Mouse (Mus musculus) midbrain, embryonic 11.5 days (tissue): ENCODE data around the gene Baz2a. TPM values are rescaled to one million over a fixed set of nuclear protein-coding genes. Genes with fewer than 3 reads are reported as not detected.
A peak's percentile ranks its signal among the peaks of the same experiment; 100 is the strongest.
"Not testable (repeated sequence)": the region's sequence is repeated elsewhere in the genome, so short reads cannot be mapped to it uniquely, and the experiment has no call there.

Experiments used
- ATAC-seq: fragments of 200-750 bp; cut with Nextera tagmentation; 2 replicates; pipeline ENCODE4 v1.8.0; 2017; ENCODE audit warnings: moderate TSS enrichment, moderate library complexity; ENCODE audit not compliant: low FRiP score
- DNase-seq: peaks from one replicate; pipeline ENCODE4 v3.0.0; 2015; ENCODE audit warnings: low spot score; ENCODE audit errors: missing footprints
- H3K27ac ChIP-seq: fragments of 300-500 bp; sonication (generic); 2 replicates; pipeline ENCODE4 v1.5.1; 2014; ENCODE audit warnings: low read depth, low read length
- H3K27me3 ChIP-seq: fragments of 300-500 bp; sonication (generic); 2 replicates; pipeline ENCODE4 v1.6.1; 2014; ENCODE audit warnings: mild to moderate bottlenecking, low read length, moderate library complexity, mixed read lengths; ENCODE audit not compliant: control insufficient read depth, insufficient read depth
- H3K36me3 ChIP-seq: fragments of 300-500 bp; sonication (generic); 2 replicates; pipeline ENCODE4 v1.6.1; 2014; ENCODE audit warnings: mild to moderate bottlenecking, low read length, moderate library complexity, mixed read lengths; ENCODE audit not compliant: control insufficient read depth, insufficient read depth
- H3K4me1 ChIP-seq: fragments of 300-500 bp; sonication (generic); 2 replicates; pipeline ENCODE4 v1.6.1; 2014; ENCODE audit warnings: low read length; ENCODE audit not compliant: control insufficient read depth, insufficient read depth
- H3K4me2 ChIP-seq: fragments of 300-500 bp; sonication (generic); 2 replicates; pipeline ENCODE4 v1.6.1; 2014; ENCODE audit warnings: mild to moderate bottlenecking, moderate library complexity
- H3K4me3 ChIP-seq: fragments of 300-500 bp; sonication (generic); 2 replicates; pipeline ENCODE4 v1.5.1; 2014; ENCODE audit warnings: low read depth, low read length
- H3K9ac ChIP-seq: fragments of 300-500 bp; sonication (generic); 2 replicates; pipeline ENCODE4 v1.6.1; 2014; ENCODE audit warnings: low read length
- H3K9me3 ChIP-seq: fragments of 300-500 bp; sonication (generic); 2 replicates; pipeline ENCODE4 v1.6.1; 2016; ENCODE audit warnings: low read length; ENCODE audit not compliant: control insufficient read depth
- WGBS: fragments of 180-500 bp; shearing (Covaris S2); extraction: QIAGEN DNeasy Blood & Tissue Kit; methylation state at CpG from one replicate; pipeline ENCODE4 v1.1.7; 2014; 5-methylcytosine and 5-hydroxymethylcytosine counted together
- polyA plus RNA-seq: library from polyadenylated mRNA; unstranded; fragments of >200 nt; fragmentation: Nextera tagmentation; extraction: Ambion mirVana; gene quantifications from 2 replicates; pipeline ENCODE4 v1.2.1, GENCODE M21; 2014

Gene Baz2a
- polyA plus RNA-seq, 1 experiment from 2014 or later, result 21.0 TPM

- Histone ChIP-seq H3K4me2 (no peak overlapping the region), H3K4me1 (0 out of 2 replicates have a peak, but pooled peaks cover 5% of the 10 kb centered on the region), H3K36me3 (peaks cover 3% of the 10 kb centered on the region; the same call in 1 of the 2 replicates), H3K9ac (no peak overlapping the region), H3K27ac (no peak overlapping the region), H3K4me3 (no peak overlapping the region), H3K27me3 (no peaks in the 10 kb centered on the region), H3K9me3 (no peaks in the 10 kb centered on the region)
- no peak for DNase-seq
- WGBS, result 81% methylated on average over 2 of the region's 2 CpGs
- ATAC-seq, result no peak
These were observed 53.6 kb downstream of the Baz2a start for GRCm38 (mm10) chr10:128144961-128145360.

GRCm38 (mm10) chr10:128148789-128149365, 57.5 kb downstream of the Baz2a start:
- H3K9ac ChIP-seq, result no peak overlapping the region
- whole genome bisulfite sequencing, result 90% methylated on average over 5 of the region's 5 CpGs
- no peak overlapping the region for H3K4me3 ChIP-seq
- H3K4me1 ChIP-seq, result 0 out of 2 replicates have a peak, but pooled peaks cover 5% of the 10 kb centered on the region
- H3K36me3 ChIP-seq, result peaks cover 2% of the 10 kb centered on the region; the same call in 1 of the 2 replicates
- no peak overlapping the region for H3K27ac ChIP-seq
- no peak overlapping the region for H3K4me2 ChIP-seq
- ATAC-seq (no peak), DNase-seq (no peak)
- no peaks in the 10 kb centered on the region for H3K27me3 ChIP-seq
- no peaks in the 10 kb centered on the region for H3K9me3 ChIP-seq

DNA sequence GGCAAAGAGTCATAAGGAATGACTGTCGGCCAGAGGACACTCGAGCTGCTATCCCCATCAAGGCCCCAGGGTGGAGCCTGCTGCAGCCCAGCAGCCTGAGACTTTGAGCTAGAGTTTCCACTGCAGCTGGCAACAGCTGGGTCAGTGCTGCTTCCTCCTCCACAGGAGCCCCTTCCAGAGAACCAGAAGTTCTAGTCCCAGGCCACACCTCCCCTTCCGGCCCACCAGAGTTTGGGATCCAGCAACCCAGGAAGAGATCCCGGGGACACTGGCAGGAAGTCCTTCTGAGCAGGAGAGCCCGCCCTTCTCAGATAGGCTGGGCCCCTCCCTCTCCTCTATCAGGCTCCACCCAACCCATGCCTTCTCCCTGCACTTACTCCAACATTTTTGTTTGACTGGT, 58.2 kb downstream of the Baz2a start:
- H3K27me3 ChIP-seq, result no peaks in the 10 kb centered on the region
- no peak overlapping the region for H3K4me3 ChIP-seq
- no peak overlapping the region for H3K27ac ChIP-seq
- peak overlapping the region; percentile 22 for H3K4me2 ChIP-seq
- DNase-seq (peak; percentile 90), ATAC-seq (peak; percentile 83)
- H3K9me3 ChIP-seq, result no peaks in the 10 kb centered on the region
- peak overlapping the region; percentile 7; the same call in 1 of the 2 replicates for H3K9ac ChIP-seq
- 6% methylated on average over 5 of the region's 5 CpGs for WGBS
- peaks cover 2% of the 10 kb centered on the region; the same call in 1 of the 2 replicates for H3K36me3 ChIP-seq
- H3K4me1 ChIP-seq, result 0 out of 2 replicates have a peak, but pooled peaks cover 5% of the 10 kb centered on the region

GRCm38 (mm10) chr10:128150941-128151340, 59.6 kb downstream of the Baz2a start:
- 0 out of 2 replicates have a peak, but pooled peaks cover 5% of the 10 kb centered on the region for H3K4me1 ChIP-seq
- no peaks in the 10 kb centered on the region for H3K27me3 ChIP-seq
- H3K27ac ChIP-seq, result no peak overlapping the region
- WGBS, result 88% methylated on average over 14 of the region's 14 CpGs
- H3K9ac ChIP-seq, result no peak overlapping the region
- H3K4me2 ChIP-seq, result no peak overlapping the region
- no peaks in the 10 kb centered on the region for H3K9me3 ChIP-seq
- ATAC-seq (no peak), DNase-seq (no peak)
- peaks cover 2% of the 10 kb centered on the region; the same call in 1 of the 2 replicates for H3K36me3 ChIP-seq
- no peak overlapping the region for H3K4me3 ChIP-seq

DNA sequence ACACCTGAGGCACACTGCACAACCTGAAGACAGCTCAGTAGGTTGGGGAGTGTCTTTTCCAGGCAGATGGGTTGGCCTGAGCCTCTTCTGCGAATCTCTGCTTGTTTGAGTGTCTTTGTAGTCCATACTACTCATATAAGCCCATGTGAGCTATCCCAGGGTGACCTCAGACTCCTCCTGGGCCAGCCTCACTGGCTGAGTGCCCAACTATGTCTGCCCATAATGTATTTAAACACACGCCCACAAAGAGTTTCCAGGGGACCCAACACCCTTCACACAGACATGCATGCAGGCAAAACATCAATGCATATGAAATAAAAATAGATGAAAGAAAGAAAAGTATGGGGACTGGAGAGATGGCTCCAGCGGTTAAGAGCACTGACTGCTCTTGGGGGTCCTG, 62.6 kb downstream of the Baz2a start:
- no peak overlapping the region for H3K9ac ChIP-seq
- no peak overlapping the region for H3K4me2 ChIP-seq
- H3K4me3 ChIP-seq, result no peak overlapping the region
- no peak for ATAC-seq
- 0 out of 2 replicates have a peak, but pooled peaks cover 5% of the 10 kb centered on the region for H3K4me1 ChIP-seq
- H3K9me3 ChIP-seq, result no peaks in the 10 kb centered on the region
- H3K36me3 ChIP-seq, result peaks cover 2% of the 10 kb centered on the region; the same call in 1 of the 2 replicates
- no peaks in the 10 kb centered on the region for H3K27me3 ChIP-seq
- no peak for DNase-seq
- WGBS, result 90% methylated on average over 3 of the region's 3 CpGs
- no peak overlapping the region for H3K27ac ChIP-seq

DNA sequence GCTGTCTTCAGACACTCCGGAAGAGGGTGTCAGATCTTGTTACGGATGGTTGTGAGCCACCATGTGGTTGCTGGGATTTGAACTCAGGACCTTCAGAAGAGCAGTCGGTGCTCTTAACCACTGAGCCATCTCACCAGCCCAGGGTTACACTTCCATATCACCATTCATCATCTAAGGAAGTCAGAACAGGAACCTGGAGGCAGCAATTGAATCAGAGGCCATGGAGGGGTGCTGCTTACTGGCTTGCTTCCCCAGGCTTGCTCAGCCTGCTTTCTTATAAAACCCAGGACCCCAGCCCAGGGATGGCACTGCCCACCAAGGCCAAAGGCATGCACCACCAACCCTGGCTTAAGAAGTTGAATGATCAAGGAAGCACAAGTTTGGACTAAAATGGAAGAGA, 74.3 kb downstream of the Baz2a start:
- H3K4me2 ChIP-seq, H3K27ac ChIP-seq, H3K27me3 ChIP-seq, DNase-seq, H3K9me3 ChIP-seq, H3K9ac ChIP-seq, H3K4me1 ChIP-seq, H3K4me3 ChIP-seq, H3K36me3 ChIP-seq, ATAC-seq: not testable (repeated sequence)
- 85% methylated on average over 1 of the region's 3 CpGs for WGBS

DNA sequence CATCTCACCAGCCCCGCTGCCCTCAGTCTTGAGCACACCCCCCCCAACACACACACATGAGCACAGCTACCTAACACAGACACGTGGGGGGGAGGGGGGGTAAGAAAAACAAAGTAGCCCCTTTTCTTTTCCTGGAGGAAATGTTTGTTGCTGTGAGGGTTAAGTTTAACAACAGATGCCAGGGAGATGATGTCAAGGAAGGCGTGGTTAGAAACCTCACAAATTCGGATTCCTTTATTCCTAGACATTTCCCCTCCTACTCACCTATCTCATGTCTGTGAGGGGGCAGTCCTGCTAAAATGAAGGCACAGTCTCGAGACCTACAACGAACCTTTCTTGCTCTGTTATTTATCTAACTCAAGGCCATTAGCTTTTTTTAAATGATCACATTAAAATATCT, 75.7 kb downstream of the Baz2a start:
- ATAC-seq (no peak), DNase-seq (no peak)
- no peak overlapping the region for H3K4me2 ChIP-seq
- no peaks in the 10 kb centered on the region for H3K9me3 ChIP-seq
- no peak overlapping the region for H3K9ac ChIP-seq
- no peaks in the 10 kb centered on the region for H3K36me3 ChIP-seq
- WGBS, result 74% methylated on average over 6 of the region's 6 CpGs
- H3K27me3 ChIP-seq, result no peaks in the 10 kb centered on the region
- H3K4me3 ChIP-seq, result no peak overlapping the region
- no peaks in the 10 kb centered on the region for H3K4me1 ChIP-seq
- no peak overlapping the region for H3K27ac ChIP-seq

DNA sequence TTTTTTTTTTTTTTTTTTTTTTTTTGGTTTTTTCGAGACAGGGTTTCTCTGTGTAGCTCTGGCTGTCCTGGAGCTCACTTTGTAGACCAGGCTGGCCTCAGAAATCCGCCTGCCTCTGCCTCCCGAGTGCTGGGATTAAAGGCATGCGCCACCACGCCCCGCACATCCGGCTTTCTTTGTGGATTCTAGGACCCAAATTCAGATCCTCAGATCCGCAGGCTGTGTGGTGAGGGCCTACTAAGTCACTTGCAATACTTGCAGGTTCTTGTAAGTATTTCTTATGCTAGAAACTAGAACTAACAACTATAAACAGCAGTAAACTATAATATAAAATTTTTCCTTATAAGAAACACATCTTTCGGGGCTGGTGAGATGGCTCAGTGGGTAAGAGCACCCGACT, 80.0 kb downstream of the Baz2a start:
- H3K9ac ChIP-seq, H3K27me3 ChIP-seq, H3K36me3 ChIP-seq, H3K9me3 ChIP-seq, H3K4me2 ChIP-seq, H3K4me3 ChIP-seq, DNase-seq, H3K4me1 ChIP-seq, ATAC-seq, H3K27ac ChIP-seq: not testable (repeated sequence)
- WGBS, result 97% methylated on average over 9 of the region's 10 CpGs

- Histone ChIP-seq H3K4me1 (peaks cover 9% of the 10 kb centered on the region), H3K4me2 (peak overlapping the region; percentile 68), H3K27me3 (no peaks in the 10 kb centered on the region), H3K4me3 (peak overlapping the region; percentile 57), H3K9me3 (no peaks in the 10 kb centered on the region), H3K36me3 (no peaks in the 10 kb centered on the region), H3K9ac (peak overlapping the region; percentile 76), H3K27ac (no peak overlapping the region)
- DNase-seq, result no peak
- no peak for ATAC-seq
- WGBS, result 18% methylated on average over 3 of the region's 3 CpGs
These were observed 83.9 kb downstream of the Baz2a start for GRCm38 (mm10) chr10:128175302-128175701.
